Mouse (Mus musculus): ENCODE results near the gene Hoxb6. TPM values are rescaled to one million over a fixed set of nuclear protein-coding genes. Genes with fewer than 3 reads are reported as not detected.
A peak's percentile ranks its signal among the peaks of the same experiment; 100 is the strongest.

Gene Hoxb6
- polyA plus RNA-seq, 1 experiment from 2014 or later, result not detected

- H3K9me3 ChIP-seq (ENCODE audit: control insufficient read depth, low read length), result no peaks in the 10 kb centered on the region
- no peak for ATAC-seq (ENCODE audit: insufficient number of reproducible peaks, insufficient read depth, low FRiP score, low read depth)
- H3K4me1 ChIP-seq (ENCODE audit: control insufficient read depth in 2 of 2, insufficient read depth in 2 of 2, low read length in 2 of 2), result peaks cover 0 to 2% of the 10 kb centered on the region in 2 experiments; a peak in 1 of 4 replicates
- WGBS, result 6% methylated on average over 23 of the region's 23 CpGs
- H3K27ac ChIP-seq (replicated peaks in 1 of 2; ENCODE audit: control insufficient read depth in 1 of 2, insufficient read depth in 1 of 2, low read depth in 2 of 2, low read length in 2 of 2), result no peak overlapping the region
- no peak overlapping the region for H3K4me2 ChIP-seq (ENCODE audit: low read length)
- H3K4me3 ChIP-seq (ENCODE audit: control insufficient read depth in 1 of 2, insufficient read depth in 1 of 2, low read depth in 1 of 2, low read length in 2 of 2), result no peak overlapping the region
- no peak overlapping the region for H3K9ac ChIP-seq (ENCODE audit: low read length)
- H3K36me3 ChIP-seq (ENCODE audit: control insufficient read depth, insufficient read depth, low read length), result no peaks in the 10 kb centered on the region
- H3K27me3 ChIP-seq (ENCODE audit: control insufficient read depth, insufficient read depth, low read length), result peaks cover 100% of the 10 kb centered on the region
Measured at GRCm38 (mm10) chr11:96302381-96303150, 10.3 kb downstream of the Hoxb6 start.

GRCm38 (mm10) chr11:96303151-96304099 lies 11.1 kb downstream of the Hoxb6 start, which contains the start of gene Hoxb5:
Gene Hoxb5, plus strand, starts transcription at chr11:96303336.
- H3K27ac ChIP-seq (replicated peaks in 1 of 2; ENCODE audit: control insufficient read depth in 1 of 2, insufficient read depth in 1 of 2, low read depth in 2 of 2, low read length in 2 of 2), result no peak within 1 kb of the TSS
- no peaks in the 10 kb centered on the region for H3K36me3 ChIP-seq (ENCODE audit: control insufficient read depth, insufficient read depth, low read length)
- H3K4me3 ChIP-seq (ENCODE audit: control insufficient read depth in 1 of 2, insufficient read depth in 1 of 2, low read depth in 1 of 2, low read length in 2 of 2), result peak within 1 kb of the TSS; percentile 0 to 16; a peak in 3 of 4 replicates
- H3K27me3 ChIP-seq (ENCODE audit: control insufficient read depth, insufficient read depth, low read length), result peaks cover 100% of the 10 kb centered on the region
- H3K4me1 ChIP-seq (ENCODE audit: control insufficient read depth in 2 of 2, insufficient read depth in 2 of 2, low read length in 2 of 2), result peaks cover 0 to 2% of the 10 kb centered on the region in 2 experiments; a peak in 1 of 4 replicates
- no peak within 1 kb of the TSS for H3K9ac ChIP-seq (ENCODE audit: low read length)
- 1% methylated on average over 69 of the region's 69 CpGs for WGBS
- peak within 1 kb of the TSS; percentile 53 for H3K4me2 ChIP-seq (ENCODE audit: low read length)
- H3K9me3 ChIP-seq (ENCODE audit: control insufficient read depth, low read length), result no peaks in the 10 kb centered on the region
- ATAC-seq (ENCODE audit: insufficient number of reproducible peaks, insufficient read depth, low FRiP score, low read depth), result no peak

GRCm38 (mm10) chr11:96304381-96305195 lies 12.3 kb downstream of the Hoxb6 start:
- WGBS, result 2% methylated on average over 38 of the region's 38 CpGs
- no peak for ATAC-seq (ENCODE audit: insufficient number of reproducible peaks, insufficient read depth, low FRiP score, low read depth)
- Histone ChIP-seq H3K4me1 (ENCODE audit: control insufficient read depth in 2 of 2, insufficient read depth in 2 of 2, low read length in 2 of 2) (no peaks in the 10 kb centered on the region; a peak in 1 of 4 replicates), H3K27me3 (ENCODE audit: control insufficient read depth, insufficient read depth, low read length) (peaks cover 100% of the 10 kb centered on the region), H3K9me3 (ENCODE audit: control insufficient read depth, low read length) (no peaks in the 10 kb centered on the region), H3K4me3 (ENCODE audit: control insufficient read depth in 1 of 2, insufficient read depth in 1 of 2, low read depth in 1 of 2, low read length in 2 of 2) (no peak overlapping the region), H3K4me2 (ENCODE audit: low read length) (peak overlapping the region; percentile 53; the same call in 1 of the 2 replicates), H3K27ac (replicated peaks in 1 of 2; ENCODE audit: control insufficient read depth in 1 of 2, insufficient read depth in 1 of 2, low read depth in 2 of 2, low read length in 2 of 2) (no peak overlapping the region), H3K9ac (ENCODE audit: low read length) (no peak overlapping the region), H3K36me3 (ENCODE audit: control insufficient read depth, insufficient read depth, low read length) (no peaks in the 10 kb centered on the region)

- no peak for ATAC-seq (ENCODE audit: insufficient number of reproducible peaks, insufficient read depth, low FRiP score, low read depth)
- Histone ChIP-seq H3K27me3 (ENCODE audit: control insufficient read depth, insufficient read depth, low read length) (peaks cover 100% of the 10 kb centered on the region), H3K4me2 (ENCODE audit: low read length) (no peak overlapping the region), H3K4me3 (ENCODE audit: control insufficient read depth in 1 of 2, insufficient read depth in 1 of 2, low read depth in 1 of 2, low read length in 2 of 2) (no peak overlapping the region), H3K27ac (replicated peaks in 1 of 2; ENCODE audit: control insufficient read depth in 1 of 2, insufficient read depth in 1 of 2, low read depth in 2 of 2, low read length in 2 of 2) (no peak overlapping the region), H3K9ac (ENCODE audit: low read length) (no peak overlapping the region), H3K36me3 (ENCODE audit: control insufficient read depth, insufficient read depth, low read length) (no peaks in the 10 kb centered on the region), H3K4me1 (ENCODE audit: control insufficient read depth in 2 of 2, insufficient read depth in 2 of 2, low read length in 2 of 2) (no peaks in the 10 kb centered on the region), H3K9me3 (ENCODE audit: control insufficient read depth, low read length) (no peaks in the 10 kb centered on the region)
- 55% methylated on average over 6 of the region's 6 CpGs for WGBS
Measured at GRCm38 (mm10) chr11:96305505-96306182, 13.4 kb downstream of the Hoxb6 start.

GRCm38 (mm10) chr11:96306183-96306907 lies 14.1 kb downstream of the Hoxb6 start:
- H3K4me1 ChIP-seq (ENCODE audit: control insufficient read depth in 2 of 2, insufficient read depth in 2 of 2, low read length in 2 of 2), result no peaks in the 10 kb centered on the region
- H3K4me2 ChIP-seq (ENCODE audit: low read length), result no peak overlapping the region
- ATAC-seq (ENCODE audit: insufficient number of reproducible peaks, insufficient read depth, low FRiP score, low read depth), result no peak
- no peak overlapping the region for H3K4me3 ChIP-seq (ENCODE audit: control insufficient read depth in 1 of 2, insufficient read depth in 1 of 2, low read depth in 1 of 2, low read length in 2 of 2)
- H3K27me3 ChIP-seq (ENCODE audit: control insufficient read depth, insufficient read depth, low read length), result peaks cover 100% of the 10 kb centered on the region
- H3K27ac ChIP-seq (replicated peaks in 1 of 2; ENCODE audit: control insufficient read depth in 1 of 2, insufficient read depth in 1 of 2, low read depth in 2 of 2, low read length in 2 of 2), result no peak overlapping the region
- no peak overlapping the region for H3K9ac ChIP-seq (ENCODE audit: low read length)
- no peaks in the 10 kb centered on the region for H3K36me3 ChIP-seq (ENCODE audit: control insufficient read depth, insufficient read depth, low read length)
- H3K9me3 ChIP-seq (ENCODE audit: control insufficient read depth, low read length), result no peaks in the 10 kb centered on the region
- 22% methylated on average over 7 of the region's 7 CpGs for WGBS

- Histone ChIP-seq H3K4me3 (ENCODE audit: control insufficient read depth in 1 of 2, insufficient read depth in 1 of 2, low read depth in 1 of 2, low read length in 2 of 2) (no peak overlapping the region), H3K27me3 (ENCODE audit: control insufficient read depth, insufficient read depth, low read length) (peaks cover 100% of the 10 kb centered on the region), H3K27ac (replicated peaks in 1 of 2; ENCODE audit: control insufficient read depth in 1 of 2, insufficient read depth in 1 of 2, low read depth in 2 of 2, low read length in 2 of 2) (no peak overlapping the region), H3K9me3 (ENCODE audit: control insufficient read depth, low read length) (no peaks in the 10 kb centered on the region), H3K4me2 (ENCODE audit: low read length) (no peak overlapping the region), H3K36me3 (ENCODE audit: control insufficient read depth, insufficient read depth, low read length) (no peaks in the 10 kb centered on the region), H3K4me1 (ENCODE audit: control insufficient read depth in 2 of 2, insufficient read depth in 2 of 2, low read length in 2 of 2) (no peaks in the 10 kb centered on the region), H3K9ac (ENCODE audit: low read length) (no peak overlapping the region)
- WGBS, result 13% methylated on average over 13 of the region's 13 CpGs
- ATAC-seq (ENCODE audit: insufficient number of reproducible peaks, insufficient read depth, low FRiP score, low read depth), result no peak
Measured at GRCm38 (mm10) chr11:96306908-96307269, 14.6 kb downstream of the Hoxb6 start.
